Mouse (Mus musculus): ENCODE measurements at regions not wholly inside any gene's neighbourhood (a gene's known extent, or its start where the extent isn't known, plus 50 kb on each side); places are given as distances from the start of the nearest gene placed in this dataset.

DNA sequence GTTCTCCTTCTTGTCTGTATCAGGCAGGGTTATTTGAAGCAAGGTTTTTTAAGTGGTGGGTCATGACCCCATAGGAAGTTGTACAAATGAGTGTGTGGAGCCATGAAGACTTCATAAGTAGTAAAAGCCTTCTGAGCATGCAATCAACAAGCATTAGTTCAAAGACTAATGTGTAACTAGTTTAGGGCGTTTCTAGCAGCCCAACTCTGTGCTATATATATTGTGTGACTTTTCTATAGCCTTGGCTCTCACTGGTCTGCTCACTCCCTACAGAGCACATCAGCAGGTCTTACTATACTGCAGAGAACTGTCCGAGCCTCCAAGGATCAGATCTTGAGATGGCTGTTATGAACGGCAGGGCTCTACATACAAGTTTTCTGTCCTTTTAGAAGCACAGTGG lies 141.2 kb downstream of the Gm9817 start:
- TF ChIP-seq CTCF (IDR thresholded peaks at IDR 0.05; ENCODE audit: low read depth) (no peak), EP300 (IDR thresholded peaks at IDR 0.05; ENCODE audit: low read depth) (no peak)

Data from heart, postnatal 0 days (tissue).